Mouse (Mus musculus) myocyte (in vitro differentiated cells): ENCODE results near the gene Slc12a5. TPM values are rescaled to one million over a fixed set of nuclear protein-coding genes. Genes with fewer than 3 reads are reported as not detected.

ENCODE experiments used
- H3K27me3 ChIP-seq: one replicate; pipeline ENCODE4 v1.6.1; 2011; ENCODE audit not compliant: control insufficient read depth, insufficient read depth, insufficient read length
- H3K36me3 ChIP-seq: one replicate; pipeline ENCODE4 v1.6.1; 2011; ENCODE audit not compliant: control insufficient read depth, insufficient read depth
- H3K4me2 ChIP-seq: one replicate; pipeline ENCODE4 v1.6.1; 2011; ENCODE audit warnings: low read depth, control low read depth
- H3K4me3 ChIP-seq: one replicate; pipeline ENCODE4 v1.5.1; 2011; ENCODE audit warnings: mild to moderate bottlenecking, control low read depth, moderate library complexity
- H3K79me2 ChIP-seq: one replicate; pipeline ENCODE4 v1.6.1; 2011; ENCODE audit not compliant: control insufficient read depth, insufficient read depth
- H3ac ChIP-seq: one replicate; pipeline ENCODE4 v1.6.1; 2011; ENCODE audit not compliant: control insufficient read depth, insufficient read length
- CEBPB ChIP-seq: IDR thresholded peaks from 2 replicates; pipeline ENCODE4 v1.6.1; 2011; ENCODE audit warnings: mild to moderate bottlenecking, moderate library complexity; ENCODE audit not compliant: poor library complexity, insufficient read depth, severe bottlenecking
- E2F4 ChIP-seq: IDR thresholded peaks from one replicate; pipeline ENCODE4 v1.6.1; 2011; ENCODE audit warnings: mild to moderate bottlenecking, control low read depth, moderate library complexity; ENCODE audit not compliant: insufficient read depth
- MAX ChIP-seq: IDR thresholded peaks from one replicate; pipeline ENCODE4 v1.6.1; 2011; ENCODE audit warnings: low read depth, mild to moderate bottlenecking, control low read depth
- MYOD1 ChIP-seq, 3 experiments: IDR thresholded peaks; one replicate each; pipeline ENCODE4 v1.6.1; 2011; ENCODE audit warnings: control low read depth in 2 of 3, low read depth in 2 of 3, mild to moderate bottlenecking in 2 of 3, moderate library complexity in 1 of 3; ENCODE audit not compliant: insufficient read length in 2 of 3, control insufficient read depth in 1 of 3
- MYOG ChIP-seq, 3 experiments: IDR thresholded peaks; one replicate each; pipeline ENCODE4 v1.6.1; 2011; ENCODE audit warnings: control low read depth in 2 of 3, low read depth in 2 of 3, mild to moderate bottlenecking in 2 of 3; ENCODE audit not compliant: insufficient read length in 2 of 3, control insufficient read depth in 1 of 3, insufficient read depth in 1 of 3
- POLR2A ChIP-seq: IDR thresholded peaks from one replicate; pipeline ENCODE4 v1.6.1; 2011; ENCODE audit warnings: low read depth, mild to moderate bottlenecking, control low read depth, moderate library complexity; ENCODE audit not compliant: insufficient read length
- POLR2AphosphoS2 ChIP-seq: IDR thresholded peaks from one replicate; pipeline ENCODE4 v1.6.1; 2011; ENCODE audit warnings: low read depth, control low read depth; ENCODE audit not compliant: insufficient read length
- REST ChIP-seq: IDR thresholded peaks from one replicate; pipeline ENCODE4 v1.6.1; 2011; ENCODE audit warnings: mild to moderate bottlenecking, control low read depth, moderate library complexity; ENCODE audit not compliant: insufficient read depth, insufficient read length
- SRF ChIP-seq: IDR thresholded peaks from one replicate; pipeline ENCODE4 v1.6.1; 2011; ENCODE audit warnings: low read depth; ENCODE audit not compliant: control insufficient read depth, insufficient read length
- TCF12 ChIP-seq: IDR thresholded peaks from one replicate; pipeline ENCODE4 v1.6.1; 2011; ENCODE audit warnings: mild to moderate bottlenecking, control low read depth; ENCODE audit not compliant: poor library complexity, insufficient read depth, severe bottlenecking
- TCF3 ChIP-seq: IDR thresholded peaks from one replicate; pipeline ENCODE4 v1.6.1; 2011; ENCODE audit warnings: low read depth, control low read depth; ENCODE audit not compliant: insufficient read length
- USF1 ChIP-seq: IDR thresholded peaks from one replicate; pipeline ENCODE4 v1.6.1; 2011; ENCODE audit warnings: low read depth, mild to moderate bottlenecking, control low read depth, moderate library complexity
- polyA plus RNA-seq: library from polyadenylated mRNA; unstranded; fragments of >200 nt; fragmentation: generic; extraction: Trizol; gene quantifications from one replicate; pipeline ENCODE4 v1.2.1, GENCODE M21; 2012; ENCODE audit warnings: missing spikeins

Slc12a5 gene
- polyA plus RNA-seq, 1 experiment, result 0.52 TPM

DNA sequence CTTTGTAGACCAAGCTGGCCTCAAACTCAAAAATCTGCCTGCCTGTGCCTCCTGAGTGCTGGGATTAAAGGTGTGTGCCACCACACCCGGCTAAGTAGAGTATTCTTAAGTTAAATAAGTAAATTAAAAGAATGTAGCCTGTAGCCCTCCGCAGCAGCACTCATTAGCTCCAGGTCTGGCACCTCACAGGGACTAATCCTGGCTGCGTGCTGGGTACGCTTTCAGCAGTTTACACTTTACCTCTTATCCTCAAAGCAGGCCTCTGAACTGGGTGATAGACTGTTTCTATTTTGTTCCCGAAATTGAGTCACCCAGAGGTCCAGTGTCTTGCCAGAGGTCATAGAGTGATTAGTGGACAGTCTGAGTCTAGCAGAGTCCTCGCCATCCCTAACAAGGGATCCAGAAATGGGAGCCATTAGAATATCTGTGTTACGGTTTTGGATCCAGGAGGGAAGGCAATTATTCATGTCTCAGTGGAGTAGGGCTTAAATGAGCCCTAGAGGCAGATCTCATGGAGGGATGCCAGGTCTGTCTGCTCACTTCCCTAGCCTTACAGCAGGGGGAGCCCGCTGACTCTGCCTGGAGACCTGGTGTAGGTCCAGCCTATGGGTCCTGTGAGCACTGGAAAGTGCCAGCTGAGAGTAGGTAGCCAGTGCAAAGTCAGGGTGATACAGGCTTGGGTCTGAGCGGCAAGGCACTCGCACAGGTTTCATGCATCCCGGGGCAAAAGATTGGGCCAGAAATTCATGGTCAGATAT lies 36.3 kb upstream of the Slc12a5 start:
- H3K79me2 ChIP-seq, result no peaks in the 10 kb centered on the region
- no peak for TF ChIP-seq MAX
- no peak for TF ChIP-seq SRF
- no peak for TF ChIP-seq E2F4
- no peak for TF ChIP-seq MYOD1 (IDR thresholded peaks at IDR 0.05; ENCODE audit: control insufficient read depth in 1 of 3, insufficient read length in 2 of 3, low read depth in 2 of 3)
- TF ChIP-seq TCF3, result no peak
- no peak for TF ChIP-seq TCF12
- TF ChIP-seq POLR2A, result no peak
- TF ChIP-seq USF1, result no peak
- no peak for TF ChIP-seq POLR2AphosphoS2
- TF ChIP-seq MYOG (IDR thresholded peaks at IDR 0.05; ENCODE audit: control insufficient read depth in 1 of 3, insufficient read depth in 1 of 3, insufficient read length in 2 of 3, low read depth in 2 of 3), result no peak
- TF ChIP-seq CEBPB, result no peak
- no peak overlapping the region for H3ac ChIP-seq
- H3K36me3 ChIP-seq, result no peaks in the 10 kb centered on the region
- H3K4me3 ChIP-seq, result no peak overlapping the region
- H3K4me2 ChIP-seq, result no peak overlapping the region
- H3K27me3 ChIP-seq, result no peaks in the 10 kb centered on the region

GRCm38 (mm10) chr2:164930706-164931581 lies 29.7 kb upstream of the Slc12a5 start:
- TF ChIP-seq TCF3 (no peak), MAX (no peak), POLR2AphosphoS2 (no peak), CEBPB (no peak), TCF12 (no peak), MYOD1 (IDR thresholded peaks at IDR 0.05; ENCODE audit: control insufficient read depth in 1 of 3, insufficient read length in 2 of 3, low read depth in 2 of 3) (no peak), MYOG (IDR thresholded peaks at IDR 0.05; ENCODE audit: control insufficient read depth in 1 of 3, insufficient read depth in 1 of 3, insufficient read length in 2 of 3, low read depth in 2 of 3) (no peak), E2F4 (no peak), REST (no peak), POLR2A (no peak), SRF (no peak), USF1 (no peak)
- no peak overlapping the region for H3K4me3 ChIP-seq
- H3ac ChIP-seq, result no peak overlapping the region
- H3K27me3 ChIP-seq, result no peaks in the 10 kb centered on the region
- no peak overlapping the region for H3K4me2 ChIP-seq
- no peaks in the 10 kb centered on the region for H3K36me3 ChIP-seq
- H3K79me2 ChIP-seq, result no peaks in the 10 kb centered on the region

- Histone ChIP-seq H3K4me3 (no peak overlapping the region), H3K36me3 (no peaks in the 10 kb centered on the region), H3K27me3 (no peaks in the 10 kb centered on the region), H3ac (no peak overlapping the region), H3K79me2 (no peaks in the 10 kb centered on the region), H3K4me2 (no peak overlapping the region)
- TF ChIP-seq MYOD1 (IDR thresholded peaks at IDR 0.05; ENCODE audit: control insufficient read depth in 1 of 3, insufficient read length in 2 of 3, low read depth in 2 of 3) (no peak), TCF3 (no peak), POLR2AphosphoS2 (no peak), USF1 (no peak), E2F4 (no peak)
These were observed 27.1 kb upstream of the Slc12a5 start for GRCm38 (mm10) chr2:164933534-164933933.

DNA sequence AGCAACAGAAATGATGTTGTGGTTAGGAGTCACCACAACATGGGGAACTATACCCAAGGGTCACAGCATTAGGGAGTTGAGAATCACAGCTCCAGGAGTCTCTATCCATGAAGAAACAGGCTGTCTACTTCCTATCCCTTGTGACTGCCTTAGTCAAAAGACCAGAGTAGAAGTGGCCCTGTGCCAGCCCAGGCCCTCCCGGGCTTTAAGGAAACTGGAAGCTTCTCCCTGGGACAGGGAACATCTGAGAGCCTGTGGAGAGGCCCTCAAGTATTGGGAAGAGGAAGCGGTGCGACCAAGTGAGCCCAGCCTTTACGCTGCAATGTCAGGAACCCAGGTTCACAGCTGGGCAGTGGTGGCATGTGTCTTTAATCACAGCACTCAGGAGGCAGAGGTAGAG lies 24.6 kb upstream of the Slc12a5 start:
- no peaks in the 10 kb centered on the region for H3K36me3 ChIP-seq
- H3ac ChIP-seq, result no peak overlapping the region
- H3K27me3 ChIP-seq, result no peaks in the 10 kb centered on the region
- no peak overlapping the region for H3K4me2 ChIP-seq
- TF ChIP-seq CEBPB, result no peak
- TF ChIP-seq MAX, result no peak
- no peak for TF ChIP-seq POLR2AphosphoS2
- TF ChIP-seq TCF12, result no peak
- no peak for TF ChIP-seq TCF3
- TF ChIP-seq USF1, result no peak
- TF ChIP-seq REST, result no peak
- no peak for TF ChIP-seq POLR2A
- no peak for TF ChIP-seq E2F4
- no peak for TF ChIP-seq MYOG (IDR thresholded peaks at IDR 0.05; ENCODE audit: control insufficient read depth in 1 of 3, insufficient read depth in 1 of 3, insufficient read length in 2 of 3, low read depth in 2 of 3)
- no peak for TF ChIP-seq MYOD1 (IDR thresholded peaks at IDR 0.05; ENCODE audit: control insufficient read depth in 1 of 3, insufficient read length in 2 of 3, low read depth in 2 of 3)
- TF ChIP-seq SRF, result no peak
- no peak overlapping the region for H3K4me3 ChIP-seq
- no peaks in the 10 kb centered on the region for H3K79me2 ChIP-seq
